Mouse (Mus musculus): ENCODE results near the gene Vav1. TPM values are rescaled to one million over a fixed set of nuclear protein-coding genes. Genes with fewer than 3 reads are reported as not detected.

Vav1 gene
- total and polyA plus RNA-seq, 3 experiments = 86.7 to 99.6 TPM; not detected in 1

DNA sequence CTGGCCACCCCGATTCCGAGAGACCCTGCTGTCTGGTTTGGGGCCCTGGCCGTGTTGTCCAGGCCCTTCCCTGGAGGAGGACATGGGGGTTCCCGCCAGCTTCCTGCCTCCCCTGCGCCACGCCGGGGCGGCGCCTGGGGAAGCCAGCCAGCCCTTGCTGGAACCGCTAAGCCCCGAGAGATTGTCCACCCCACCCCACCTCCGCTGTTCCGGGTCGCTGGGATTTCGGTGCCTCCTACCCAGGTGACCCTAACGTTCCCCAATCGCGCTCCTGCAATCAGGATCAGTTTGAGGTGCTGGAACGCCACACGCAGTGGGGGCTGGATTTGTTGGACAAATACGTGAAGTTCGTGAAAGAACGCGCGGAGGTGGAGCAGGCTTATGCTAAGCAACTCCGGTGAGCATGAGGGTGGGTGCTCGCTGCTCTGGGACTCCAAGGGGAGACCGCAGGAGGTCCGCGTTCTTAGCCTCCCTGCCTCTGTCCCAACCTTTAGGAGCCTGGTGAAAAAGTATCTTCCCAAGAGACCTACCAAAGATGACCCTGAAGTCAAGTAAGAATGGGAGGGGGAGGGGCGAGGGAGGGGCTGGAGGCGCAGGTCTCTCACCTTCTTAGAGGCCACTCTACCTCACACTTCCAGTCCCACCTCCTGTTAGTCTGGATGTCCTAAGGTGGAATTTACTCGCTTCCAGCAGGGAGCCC lies 28.3 kb upstream of the Vav1 start:
- Histone ChIP-seq H3K9me3 (replicated peaks; ENCODE audit: insufficient read depth, low read length) (no peaks in the 10 kb centered on the region), H3K27me3 (ENCODE audit: control insufficient read depth in 1 of 2, insufficient read depth in 2 of 2, low read length in 2 of 2) (no peaks in the 10 kb centered on the region), H3K36me3 (ENCODE audit: control insufficient read depth in 1 of 2, insufficient read depth in 2 of 2, low read length in 2 of 2) (peaks cover 0 to 7% of the 10 kb centered on the region in 2 experiments; a peak in 2 of 4 replicates), H3K79me2 (ENCODE audit: control insufficient read depth, insufficient read depth, low read length, poor library complexity) (peaks cover 13% of the 10 kb centered on the region), H3K4me1 (ENCODE audit: control insufficient read depth in 1 of 2, insufficient read depth in 2 of 2, low read length in 2 of 2) (peaks cover 0 to 18% of the 10 kb centered on the region in 2 experiments; a peak in 2 of 4 replicates), H3K9ac (ENCODE audit: control insufficient read depth, low read depth, low read length, poor library complexity, severe bottlenecking) (no peak overlapping the region; the same call in 1 of the 2 replicates), H3K27ac (ENCODE audit: control insufficient read depth, low read depth, low read length) (no peak overlapping the region), H3K4me3 (ENCODE audit: control insufficient read depth in 1 of 2, insufficient read depth in 1 of 2, low read depth in 2 of 2, low read length in 2 of 2) (no peak overlapping the region; a peak in 1 of 4 replicates)
- TF ChIP-seq SMC3 (IDR thresholded peaks at IDR 0.05; ENCODE audit: low read depth, low read length) = no peak
- TF ChIP-seq MAX (IDR thresholded peaks at IDR 0.05; ENCODE audit: low read length) = no peak
- no peak for TF ChIP-seq TCF12 (IDR thresholded peaks at IDR 0.05; ENCODE audit: low read depth, low read length)
- TF ChIP-seq ELF1 (IDR thresholded peaks at IDR 0.05; ENCODE audit: low read depth, low read length) = no peak
- TF ChIP-seq E2F4 (IDR thresholded peaks at IDR 0.05; ENCODE audit: borderline replicate concordance, low read depth, low read length) = no peak
- TF ChIP-seq BHLHE40 (IDR thresholded peaks at IDR 0.05; ENCODE audit: borderline replicate concordance, low read depth, low read length) = no peak
- TF ChIP-seq GATA1 (IDR thresholded peaks at IDR 0.05; ENCODE audit: low read depth, low read length) = no peak
- no peak for TF ChIP-seq TBP (IDR thresholded peaks at IDR 0.05; ENCODE audit: low read depth, low read length)
- TF ChIP-seq ZKSCAN1 (IDR thresholded peaks at IDR 0.05; ENCODE audit: low read depth, low read length) = no peak
- TF ChIP-seq CHD1 (IDR thresholded peaks at IDR 0.05; ENCODE audit: low read depth, low read length) = no peak
- no peak for TF ChIP-seq MAZ (IDR thresholded peaks at IDR 0.05; ENCODE audit: low read depth, low read length)
- no peak for TF ChIP-seq MEF2A (IDR thresholded peaks at IDR 0.05; ENCODE audit: extremely low read depth, insufficient replicate concordance, low read depth, low read length, poor library complexity, severe bottlenecking)
- TF ChIP-seq SIN3A (IDR thresholded peaks at IDR 0.05; ENCODE audit: low read length) = no peak
- no peak for TF ChIP-seq USF2 (IDR thresholded peaks at IDR 0.05; ENCODE audit: borderline replicate concordance in 1 of 2, insufficient read depth in 1 of 2, low read depth in 1 of 2, low read length in 2 of 2)
- no peak for DNase-seq (ENCODE audit: low read depth, low spot score)

- Histone ChIP-seq H3K27me3 (ENCODE audit: control insufficient read depth in 1 of 2, insufficient read depth in 2 of 2, low read length in 2 of 2) (no peaks in the 10 kb centered on the region), H3K9ac (ENCODE audit: control insufficient read depth, low read depth, low read length, poor library complexity, severe bottlenecking) (no peak overlapping the region), H3K79me2 (ENCODE audit: control insufficient read depth, insufficient read depth, low read length, poor library complexity) (peaks cover 14% of the 10 kb centered on the region), H3K9me3 (replicated peaks; ENCODE audit: insufficient read depth, low read length) (no peaks in the 10 kb centered on the region), H3K4me3 (ENCODE audit: control insufficient read depth in 1 of 2, insufficient read depth in 1 of 2, low read depth in 2 of 2, low read length in 2 of 2) (no peak overlapping the region), H3K27ac (ENCODE audit: control insufficient read depth, low read depth, low read length) (no peak overlapping the region), H3K36me3 (ENCODE audit: control insufficient read depth in 1 of 2, insufficient read depth in 2 of 2, low read length in 2 of 2) (peaks cover 0 to 2% of the 10 kb centered on the region in 2 experiments; a peak in 2 of 4 replicates), H3K4me1 (ENCODE audit: control insufficient read depth in 1 of 2, insufficient read depth in 2 of 2, low read length in 2 of 2) (peaks cover 0 to 13% of the 10 kb centered on the region in 2 experiments; a peak in 2 of 4 replicates)
- TF ChIP-seq SIN3A (IDR thresholded peaks at IDR 0.05; ENCODE audit: low read length) (no peak), GABPA (IDR thresholded peaks at IDR 0.05; ENCODE audit: low read depth, low read length) (no peak), ZNF384 (IDR thresholded peaks at IDR 0.05; ENCODE audit: low read depth, low read length) (no peak)
- no peak for DNase-seq (ENCODE audit: low read depth, low spot score)
Observed at GRCm38 (mm10) chr17:57251431-57251830, 27.5 kb upstream of the Vav1 start.

All from MEL (cell line).